Mouse (Mus musculus) neural tube, embryonic 14.5 days (tissue): ENCODE measurements around the gene Lrrc18. TPM values are rescaled to one million over a fixed set of nuclear protein-coding genes. Genes with fewer than 3 reads are reported as not detected.

Experiments used
- ATAC-seq: fragments of 200-750 bp; cut with Nextera tagmentation; 2 replicates; pipeline ENCODE4 v1.8.0; 2017; ENCODE audit warnings: low read depth, mild to moderate bottlenecking, moderate TSS enrichment, moderate library complexity
- H3K27ac ChIP-seq: fragments of 300-500 bp; sonication (generic); 2 replicates; pipeline ENCODE4 v1.5.1; 2014; ENCODE audit warnings: low read depth, mild to moderate bottlenecking, control low read depth, low read length, moderate library complexity, mixed read lengths
- H3K27me3 ChIP-seq: fragments of 300-500 bp; sonication (generic); 2 replicates; pipeline ENCODE4 v1.6.1; 2014; ENCODE audit warnings: low read length; ENCODE audit not compliant: control insufficient read depth, insufficient read depth
- H3K36me3 ChIP-seq: fragments of 300-500 bp; sonication (generic); 2 replicates; pipeline ENCODE4 v1.6.1; 2014; ENCODE audit warnings: low read length, mixed read lengths; ENCODE audit not compliant: control insufficient read depth, insufficient read depth
- H3K4me1 ChIP-seq: fragments of 300-500 bp; sonication (generic); 2 replicates; pipeline ENCODE4 v1.6.1; 2014; ENCODE audit warnings: low read length; ENCODE audit not compliant: control insufficient read depth, insufficient read depth
- H3K4me2 ChIP-seq: fragments of 300-500 bp; sonication (generic); 2 replicates; pipeline ENCODE4 v1.6.1; 2014; ENCODE audit warnings: mild to moderate bottlenecking, low read depth, low read length, control low read depth
- H3K4me3 ChIP-seq: fragments of 300-500 bp; sonication (generic); 2 replicates; pipeline ENCODE4 v1.5.1; 2014; ENCODE audit warnings: low read depth, low read length, control low read depth, mixed read lengths
- H3K9ac ChIP-seq: fragments of 300-500 bp; sonication (generic); replicated peaks from 2 replicates; pipeline ENCODE4 v1.6.1; 2014; ENCODE audit warnings: low read depth, mild to moderate bottlenecking, control low read depth, low read length, mixed read lengths
- H3K9me3 ChIP-seq: fragments of 300-500 bp; sonication (generic); 2 replicates; pipeline ENCODE4 v1.6.1; 2016; ENCODE audit warnings: low read length; ENCODE audit not compliant: control insufficient read depth
- WGBS: fragments of 180-500 bp; shearing (Covaris S2); extraction: QIAGEN DNeasy Blood & Tissue Kit; methylation state at CpG from one replicate; pipeline ENCODE4 v1.1.7; 2014; 5-methylcytosine and 5-hydroxymethylcytosine counted together
- polyA plus RNA-seq: library from polyadenylated mRNA; unstranded; fragments of >200 nt; fragmentation: Nextera tagmentation; extraction: Ambion mirVana; gene quantifications from 2 replicates; pipeline ENCODE4 v1.2.1, GENCODE M21; 2014

Lrrc18 gene
- polyA plus RNA-seq, 1 experiment from 2014 or later, result 0.46 TPM

- Histone ChIP-seq H3K27ac (no peak overlapping the region), H3K36me3 (no peaks in the 10 kb centered on the region), H3K9ac (no peak overlapping the region), H3K27me3 (no peaks in the 10 kb centered on the region), H3K4me3 (no peak overlapping the region), H3K9me3 (no peaks in the 10 kb centered on the region), H3K4me2 (no peak overlapping the region), H3K4me1 (no peaks in the 10 kb centered on the region)
- ATAC-seq, result no peak
- WGBS, result 80% methylated on average over 5 of the region's 5 CpGs
These were observed 28.4 kb downstream of the Lrrc18 start for GRCm38 (mm10) chr14:33019606-33020005.

GRCm38 (mm10) chr14:33030849-33031248, 39.7 kb downstream of the Lrrc18 start:
- 82% methylated on average over 3 of the region's 3 CpGs for WGBS
- H3K27me3 ChIP-seq, result no peaks in the 10 kb centered on the region
- ATAC-seq, result no peak
- no peak overlapping the region for H3K9ac ChIP-seq
- H3K36me3 ChIP-seq, result no peaks in the 10 kb centered on the region
- 0 out of 2 replicates have a peak, but pooled peaks cover 3% of the 10 kb centered on the region for H3K4me1 ChIP-seq
- no peak overlapping the region for H3K27ac ChIP-seq
- H3K4me2 ChIP-seq, result no peak overlapping the region
- no peaks in the 10 kb centered on the region for H3K9me3 ChIP-seq
- H3K4me3 ChIP-seq, result no peak overlapping the region

GRCm38 (mm10) chr14:33033424-33033823, 42.2 kb downstream of the Lrrc18 start:
- no peak overlapping the region for H3K4me2 ChIP-seq
- H3K27me3 ChIP-seq, result no peaks in the 10 kb centered on the region
- no peaks in the 10 kb centered on the region for H3K36me3 ChIP-seq
- H3K27ac ChIP-seq, result no peak overlapping the region
- WGBS, result 50% methylated on average over 6 of the region's 6 CpGs
- no peak overlapping the region for H3K4me3 ChIP-seq
- H3K4me1 ChIP-seq, result 0 out of 2 replicates have a peak, but pooled peaks cover 3% of the 10 kb centered on the region
- no peak overlapping the region for H3K9ac ChIP-seq
- H3K9me3 ChIP-seq, result no peaks in the 10 kb centered on the region
- no peak for ATAC-seq

GRCm38 (mm10) chr14:33035386-33035785, 44.2 kb downstream of the Lrrc18 start:
- no peak overlapping the region for H3K27ac ChIP-seq
- H3K36me3 ChIP-seq, result no peaks in the 10 kb centered on the region
- no peaks in the 10 kb centered on the region for H3K27me3 ChIP-seq
- H3K4me3 ChIP-seq, result no peak overlapping the region
- 49% methylated on average over 5 of the region's 5 CpGs for WGBS
- H3K9me3 ChIP-seq, result no peaks in the 10 kb centered on the region
- no peak overlapping the region for H3K9ac ChIP-seq
- H3K4me2 ChIP-seq, result no peak overlapping the region
- no peak for ATAC-seq
- 0 out of 2 replicates have a peak, but pooled peaks cover 3% of the 10 kb centered on the region for H3K4me1 ChIP-seq

- no peaks in the 10 kb centered on the region for H3K27me3 ChIP-seq
- no peak overlapping the region for H3K9ac ChIP-seq
- H3K4me3 ChIP-seq, result no peak overlapping the region
- H3K4me1 ChIP-seq, result 0 out of 2 replicates have a peak, but pooled peaks cover 3% of the 10 kb centered on the region
- H3K9me3 ChIP-seq, result no peaks in the 10 kb centered on the region
- ATAC-seq, result no peak
- 54% methylated on average over 3 of the region's 3 CpGs for WGBS
- H3K36me3 ChIP-seq, result no peaks in the 10 kb centered on the region
- no peak overlapping the region for H3K27ac ChIP-seq
- no peak overlapping the region for H3K4me2 ChIP-seq
These were observed 45.6 kb downstream of the Lrrc18 start for GRCm38 (mm10) chr14:33036811-33037210.

GRCm38 (mm10) chr14:33045217-33045616, 54.0 kb downstream of the Lrrc18 start:
- Histone ChIP-seq H3K4me1 (no peaks in the 10 kb centered on the region), H3K9me3 (no peaks in the 10 kb centered on the region), H3K4me3 (no peak overlapping the region), H3K4me2 (no peak overlapping the region), H3K36me3 (no peaks in the 10 kb centered on the region), H3K27me3 (no peaks in the 10 kb centered on the region), H3K9ac (no peak overlapping the region), H3K27ac (no peak overlapping the region)
- 94% methylated on average over 3 of the region's 3 CpGs for WGBS
- no peak for ATAC-seq

- 43% methylated on average over 8 of the region's 8 CpGs for WGBS
- H3K27me3 ChIP-seq, result no peaks in the 10 kb centered on the region
- no peak overlapping the region for H3K27ac ChIP-seq
- H3K36me3 ChIP-seq, result no peaks in the 10 kb centered on the region
- no peak overlapping the region for H3K4me2 ChIP-seq
- no peak for ATAC-seq
- no peaks in the 10 kb centered on the region for H3K4me1 ChIP-seq
- H3K9ac ChIP-seq, result no peak overlapping the region
- no peaks in the 10 kb centered on the region for H3K9me3 ChIP-seq
- H3K4me3 ChIP-seq, result no peak overlapping the region
These were observed 62.3 kb downstream of the Lrrc18 start for GRCm38 (mm10) chr14:33053441-33053840.

- no peak overlapping the region for H3K4me2 ChIP-seq
- no peak for ATAC-seq
- 93% methylated on average over 7 of the region's 7 CpGs for WGBS
These were observed 67.9 kb downstream of the Lrrc18 start for GRCm38 (mm10) chr14:33058881-33059660.

GRCm38 (mm10) chr14:33062996-33063395, 71.8 kb downstream of the Lrrc18 start:
- Histone ChIP-seq H3K27me3 (no peaks in the 10 kb centered on the region), H3K27ac (no peak overlapping the region), H3K4me3 (no peak overlapping the region), H3K4me2 (no peak overlapping the region), H3K9ac (no peak overlapping the region), H3K4me1 (no peaks in the 10 kb centered on the region), H3K9me3 (no peaks in the 10 kb centered on the region), H3K36me3 (no peaks in the 10 kb centered on the region)
- no peak; the same call in 1 of the 2 replicates for ATAC-seq
- WGBS, result 50% methylated on average over 5 of the region's 5 CpGs

More at GRCm38 (mm10) chr14:33058881-33059660, 67.9 kb downstream of the Lrrc18 start:
- no peak overlapping the region for H3K4me3 ChIP-seq
- H3K4me1 ChIP-seq, result no peaks in the 10 kb centered on the region
- no peaks in the 10 kb centered on the region for H3K27me3 ChIP-seq
- no peak overlapping the region for H3K27ac ChIP-seq
- H3K9ac ChIP-seq, result no peak overlapping the region
- no peaks in the 10 kb centered on the region for H3K36me3 ChIP-seq
- H3K9me3 ChIP-seq, result no peaks in the 10 kb centered on the region
